Mouse (Mus musculus) thymus, adult 2 months (tissue): ENCODE measurements around the gene Cptp. TPM values are rescaled to one million over a fixed set of nuclear protein-coding genes. Genes with fewer than 3 reads are reported as not detected.
A peak's percentile ranks its signal among the peaks of the same experiment; 100 is the strongest.

Source experiments
- DNase-seq: peaks from one replicate; pipeline ENCODE4 v3.0.0; 2021
- H3K27ac ChIP-seq: fragments of 200-500 bp; 2 replicates; pipeline ENCODE4 v1.5.1; 2012; ENCODE audit warnings: low read length, control low read depth; ENCODE audit not compliant: control insufficient read depth, insufficient read depth
- H3K27me3 ChIP-seq: fragments of 200-500 bp; 2 replicates; pipeline ENCODE4 v1.6.1; 2012; ENCODE audit warnings: mild to moderate bottlenecking, low read length, moderate library complexity, mixed read lengths; ENCODE audit not compliant: control insufficient read depth, insufficient read depth
- H3K36me3 ChIP-seq: fragments of 200-500 bp; 2 replicates; pipeline ENCODE4 v1.6.1; 2012; ENCODE audit warnings: mild to moderate bottlenecking, low read length, moderate library complexity; ENCODE audit not compliant: control insufficient read depth, insufficient read depth
- H3K4me1 ChIP-seq: fragments of 200-500 bp; replicated peaks from 2 replicates; pipeline ENCODE4 v1.6.1; 2012; ENCODE audit warnings: low read length; ENCODE audit not compliant: control insufficient read depth, insufficient read depth
- H3K4me3 ChIP-seq: fragments of 200-500 bp; 2 replicates; pipeline ENCODE4 v1.5.1; 2012; ENCODE audit warnings: mild to moderate bottlenecking, low read length, control low read depth, moderate library complexity; ENCODE audit not compliant: control insufficient read depth, insufficient read depth
- CTCF ChIP-seq: fragments of 200-500 bp; IDR thresholded peaks from 2 replicates; pipeline ENCODE4 v1.5.1; 2012; ENCODE audit warnings: mild to moderate bottlenecking, control low read depth, low read length, moderate library complexity, borderline replicate concordance; ENCODE audit not compliant: control insufficient read depth, poor library complexity, insufficient read depth; ENCODE audit errors: extremely low read depth
- POLR2A ChIP-seq: fragments of 200-500 bp; IDR thresholded peaks from 2 replicates; pipeline ENCODE4 v1.6.1; 2012; ENCODE audit warnings: mild to moderate bottlenecking, low read length, control low read depth, moderate library complexity; ENCODE audit not compliant: control insufficient read depth, poor library complexity, insufficient read depth; ENCODE audit errors: extremely low read depth
- WGBS: fragments of 180-500 bp; shearing (Covaris S2); methylation state at CpG from one replicate; pipeline ENCODE4 v1.1.7; 2018; 5-methylcytosine and 5-hydroxymethylcytosine counted together
- polyA plus RNA-seq: library from polyadenylated mRNA; depleted of rRNA; stranded (reverse); fragments of >200 nt; gene quantifications from 2 replicates; pipeline ENCODE4 v1.2.3, GENCODE M21; 2012

Cptp gene
- polyA plus RNA-seq, 1 experiment, result 32.2 TPM

DNA sequence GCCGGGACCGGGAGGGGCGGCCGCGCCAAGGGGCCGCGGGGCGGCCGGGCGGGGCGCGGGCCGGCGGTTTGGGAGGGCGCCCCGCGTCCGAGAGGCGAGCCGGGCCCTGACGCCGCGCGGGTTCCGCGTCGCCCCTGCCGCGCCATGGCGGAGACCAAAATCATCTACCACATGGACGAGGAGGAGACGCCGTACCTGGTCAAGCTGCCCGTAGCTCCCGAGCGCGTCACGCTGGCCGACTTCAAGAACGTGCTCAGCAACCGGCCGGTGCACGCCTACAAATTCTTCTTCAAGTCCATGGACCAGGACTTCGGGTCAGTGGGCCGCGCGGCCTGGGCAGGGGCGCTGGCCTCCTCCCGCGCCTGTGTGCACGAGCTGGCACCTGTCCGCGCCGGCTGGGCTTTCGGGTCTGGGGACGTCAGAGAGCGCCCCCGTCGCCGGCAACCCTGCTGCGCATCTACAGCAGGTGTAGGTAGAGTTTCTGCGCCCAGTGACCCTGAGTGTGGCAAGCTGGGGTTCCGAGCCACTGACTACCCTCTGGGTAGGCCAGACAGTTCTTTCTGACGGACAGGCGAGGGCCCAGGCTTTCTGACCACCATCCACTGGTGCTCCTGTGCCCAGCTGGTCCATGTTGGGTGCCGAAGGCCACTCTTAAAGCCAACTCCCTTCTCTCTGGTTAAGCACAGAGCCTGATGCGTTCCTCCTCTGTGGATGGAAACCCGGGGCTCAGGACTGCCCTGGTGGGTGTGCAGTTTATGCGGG, 21.5 kb downstream of the Cptp start:
- H3K27me3 ChIP-seq, result no peaks in the 10 kb centered on the region
- H3K27ac ChIP-seq, result no peak overlapping the region
- WGBS, result 5% methylated on average over 69 of the region's 69 CpGs
- DNase-seq, result peak; percentile 63
- H3K4me3 ChIP-seq, result peak overlapping the region; percentile 91
- TF ChIP-seq CTCF, result no peak
- TF ChIP-seq POLR2A, result no peak
- H3K4me1 ChIP-seq, result peaks cover 19% of the 10 kb centered on the region
- no peaks in the 10 kb centered on the region for H3K36me3 ChIP-seq

DNA sequence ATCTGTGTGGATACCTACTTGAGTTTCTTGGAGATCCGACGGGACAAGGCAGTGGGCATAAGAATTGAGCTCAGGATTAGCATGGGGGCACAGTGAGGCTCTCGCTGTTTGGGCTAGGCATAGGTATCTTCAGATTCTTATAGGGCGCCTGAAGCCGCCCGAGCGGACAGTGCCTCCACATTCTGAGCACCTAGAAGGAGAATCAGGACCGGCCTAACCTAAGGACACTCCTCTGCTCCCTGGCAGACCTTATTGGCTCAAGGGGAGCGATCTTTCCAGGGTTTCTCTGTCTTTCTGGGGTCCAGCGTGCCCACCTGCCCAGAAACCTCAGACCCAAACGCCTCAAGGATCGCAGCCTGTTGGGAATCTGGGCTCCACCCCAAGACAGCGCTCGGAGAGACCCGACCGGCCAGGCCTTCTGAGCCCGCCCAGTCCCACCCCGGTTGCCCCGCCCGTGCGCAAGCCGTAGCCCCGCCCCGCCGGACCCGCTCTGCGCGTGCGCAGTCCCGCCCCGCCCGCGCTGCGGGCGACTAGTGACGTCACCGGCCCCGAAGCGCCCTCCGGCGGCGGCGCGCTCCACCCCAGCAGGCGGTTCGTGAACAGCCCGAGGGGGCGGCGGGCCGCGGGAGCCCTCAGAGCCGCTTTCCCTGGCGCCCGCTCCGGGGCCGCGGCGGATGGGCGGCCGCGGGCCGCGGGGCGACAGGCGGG, 22.2 kb downstream of the Cptp start, which contains the start of gene Dvl1:
Gene Dvl1, plus strand, starts transcription at position 532 of the 708 bp plus-strand sequence.
- TF ChIP-seq POLR2A, result peak; percentile 53
- peak; percentile 77 for TF ChIP-seq CTCF
- Histone ChIP-seq H3K27ac (no peak within 1 kb of the TSS), H3K36me3 (no peaks in the 10 kb centered on the region), H3K4me3 (peak within 1 kb of the TSS; percentile 91), H3K27me3 (no peaks in the 10 kb centered on the region), H3K4me1 (peaks cover 19% of the 10 kb centered on the region)
- 5% methylated on average over 64 of the region's 65 CpGs for WGBS
- DNase-seq, result peak; percentile 94

DNA sequence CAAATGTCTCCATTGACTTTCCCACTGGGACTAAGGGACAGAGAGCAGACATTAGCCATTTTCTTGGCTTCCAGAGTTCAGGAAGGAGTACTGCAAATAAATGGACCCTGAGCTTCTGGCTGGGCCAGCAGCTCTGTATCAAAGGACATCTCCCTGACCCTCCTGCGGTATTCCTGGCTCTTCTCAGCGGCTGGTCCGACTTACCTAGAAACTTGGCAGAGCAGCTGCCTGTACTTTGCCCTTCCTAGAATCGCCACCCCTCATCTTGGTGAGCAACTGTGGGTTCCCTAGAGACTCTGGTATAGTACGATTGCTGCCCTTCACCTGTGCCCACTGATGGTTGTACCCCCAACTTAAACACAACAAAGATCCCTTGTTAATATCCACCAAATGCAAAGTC, 26.0 kb downstream of the Cptp start:
- DNase-seq, result no peak
- H3K4me3 ChIP-seq, result no peak overlapping the region
- 93% methylated on average over 5 of the region's 5 CpGs for WGBS
- H3K27me3 ChIP-seq, result no peaks in the 10 kb centered on the region
- no peaks in the 10 kb centered on the region for H3K36me3 ChIP-seq
- peaks cover 27% of the 10 kb centered on the region for H3K4me1 ChIP-seq
- H3K27ac ChIP-seq, result no peak overlapping the region
- TF ChIP-seq POLR2A (no peak), CTCF (no peak)

DNA sequence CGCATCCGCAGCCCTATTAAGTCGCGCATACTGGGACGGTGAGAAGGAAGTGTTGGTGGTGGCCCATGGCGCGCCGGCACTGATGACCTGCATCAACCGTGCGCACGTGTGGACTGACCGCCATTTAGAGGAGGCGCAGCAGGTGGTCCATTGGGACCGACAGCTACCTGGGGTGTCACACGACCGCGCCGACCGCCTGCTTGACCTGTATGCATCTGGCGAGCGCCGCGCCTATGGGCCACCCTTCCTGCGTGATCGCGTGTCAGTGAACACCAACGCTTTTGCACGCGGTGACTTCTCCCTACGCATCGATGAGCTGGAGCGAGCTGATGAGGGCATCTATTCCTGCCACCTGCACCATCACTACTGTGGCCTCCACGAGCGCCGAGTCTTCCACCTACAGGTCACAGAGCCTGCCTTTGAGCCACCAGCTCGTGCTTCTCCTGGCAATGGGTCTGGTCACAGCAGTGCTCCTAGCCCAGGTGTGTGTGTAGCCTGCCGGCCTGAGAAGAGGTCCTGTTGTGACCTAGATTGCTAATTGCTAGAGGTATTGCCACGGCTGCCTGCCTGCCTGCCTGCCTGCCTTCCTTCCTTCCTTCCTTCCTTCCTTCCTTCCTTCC, 27.5 kb downstream of the Cptp start:
- H3K36me3 ChIP-seq, result no peaks in the 10 kb centered on the region
- no peaks in the 10 kb centered on the region for H3K27me3 ChIP-seq
- TF ChIP-seq CTCF (no peak), POLR2A (no peak)
- WGBS, result 70% methylated on average over 38 of the region's 38 CpGs
- DNase-seq, result no peak
- peaks cover 25% of the 10 kb centered on the region for H3K4me1 ChIP-seq
- 0 out of 2 replicates have a peak overlapping the region, but pooled peaks have one; percentile 39 for H3K4me3 ChIP-seq
- H3K27ac ChIP-seq, result no peak overlapping the region

DNA sequence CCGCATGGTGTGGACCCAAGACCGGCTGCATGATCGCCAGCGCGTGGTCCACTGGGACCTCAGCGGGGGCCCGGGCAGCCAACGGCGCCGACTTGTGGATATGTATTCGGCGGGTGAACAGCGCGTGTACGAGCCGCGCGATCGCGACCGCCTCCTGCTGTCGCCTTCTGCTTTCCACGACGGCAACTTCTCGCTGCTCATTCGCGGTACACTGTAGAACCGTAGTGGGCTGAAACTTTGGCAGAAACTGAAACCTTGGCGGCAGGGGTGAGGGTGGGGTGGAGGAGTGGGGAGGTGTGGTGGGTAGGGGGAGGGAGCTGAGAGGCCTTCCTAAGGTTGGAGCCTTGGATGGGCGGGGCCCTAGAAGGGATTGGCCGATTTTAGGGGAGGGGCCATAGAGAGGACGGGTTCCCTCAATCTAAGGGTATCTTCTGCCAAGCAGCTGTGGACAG, 28.2 kb downstream of the Cptp start:
- TF ChIP-seq CTCF, result peak; percentile 50; the same call in 1 of the 2 replicates
- TF ChIP-seq POLR2A, result no peak
- no peaks in the 10 kb centered on the region for H3K36me3 ChIP-seq
- under 1% methylated on average over 32 of the region's 32 CpGs for WGBS
- H3K4me3 ChIP-seq, result peak overlapping the region; percentile 39
- peaks cover 21% of the 10 kb centered on the region for H3K4me1 ChIP-seq
- H3K27me3 ChIP-seq, result no peaks in the 10 kb centered on the region
- peak; percentile 64 for DNase-seq
- H3K27ac ChIP-seq, result no peak overlapping the region
